Mouse (Mus musculus) myocyte (in vitro differentiated cells): ENCODE data around the gene Card10.

Experiments
- MAX ChIP-seq: IDR thresholded peaks from one replicate; pipeline ENCODE4 v1.6.1; 2011; ENCODE audit warnings: low read depth, mild to moderate bottlenecking, control low read depth
- MYOG ChIP-seq, 3 experiments: IDR thresholded peaks; one replicate each; pipeline ENCODE4 v1.6.1; 2011; ENCODE audit warnings: control low read depth in 2 of 3, low read depth in 2 of 3, mild to moderate bottlenecking in 2 of 3; ENCODE audit not compliant: insufficient read length in 2 of 3, control insufficient read depth in 1 of 3, insufficient read depth in 1 of 3
- POLR2A ChIP-seq: IDR thresholded peaks from one replicate; pipeline ENCODE4 v1.6.1; 2011; ENCODE audit warnings: low read depth, mild to moderate bottlenecking, control low read depth, moderate library complexity; ENCODE audit not compliant: insufficient read length
- TCF12 ChIP-seq: IDR thresholded peaks from one replicate; pipeline ENCODE4 v1.6.1; 2011; ENCODE audit warnings: mild to moderate bottlenecking, control low read depth; ENCODE audit not compliant: poor library complexity, insufficient read depth, severe bottlenecking
- TCF3 ChIP-seq: IDR thresholded peaks from one replicate; pipeline ENCODE4 v1.6.1; 2011; ENCODE audit warnings: low read depth, control low read depth; ENCODE audit not compliant: insufficient read length

DNA sequence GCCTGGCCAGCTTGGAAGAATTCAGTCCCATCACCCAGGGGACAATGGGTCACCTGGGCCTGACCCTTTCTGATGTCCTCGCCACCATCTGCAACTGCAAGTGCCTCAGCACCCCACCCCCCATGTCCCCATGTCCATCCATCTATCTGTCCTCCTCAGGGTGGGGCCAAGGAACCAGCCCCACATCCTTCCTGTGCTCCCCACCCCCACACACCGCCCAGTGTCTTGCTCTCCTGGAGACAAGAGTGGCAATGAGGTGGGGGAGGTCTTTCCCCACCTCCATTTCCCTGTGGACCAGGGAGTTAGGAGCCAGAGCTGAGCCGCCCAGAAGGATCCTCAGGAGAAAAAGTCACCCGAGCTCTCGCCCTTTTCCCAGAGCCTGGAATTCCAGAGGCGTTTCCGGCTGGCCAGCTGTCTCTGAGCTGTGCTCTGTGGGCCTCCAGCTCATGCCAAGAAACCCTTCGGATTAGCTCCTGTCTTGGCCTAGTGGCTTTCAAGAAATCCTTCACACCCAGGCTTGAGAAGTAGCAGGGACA is 33.3 kb upstream of the Card10 start:
- TF ChIP-seq POLR2A (no peak), TCF12 (peak; percentile 89), MAX (peak; percentile 2), MYOG (IDR thresholded peaks at IDR 0.05; ENCODE audit: control insufficient read depth in 1 of 3, insufficient read depth in 1 of 3, insufficient read length in 2 of 3, low read depth in 2 of 3) (peak; percentile 53 to 97 (median 93)), TCF3 (no peak)
